Mouse (Mus musculus): ENCODE data around the gene Sart3. TPM values are rescaled to one million over a fixed set of nuclear protein-coding genes. Genes with fewer than 3 reads are reported as not detected.

Sart3 gene
- polyA plus RNA-seq, 2 experiments = 12.7 to 15.0 TPM

DNA sequence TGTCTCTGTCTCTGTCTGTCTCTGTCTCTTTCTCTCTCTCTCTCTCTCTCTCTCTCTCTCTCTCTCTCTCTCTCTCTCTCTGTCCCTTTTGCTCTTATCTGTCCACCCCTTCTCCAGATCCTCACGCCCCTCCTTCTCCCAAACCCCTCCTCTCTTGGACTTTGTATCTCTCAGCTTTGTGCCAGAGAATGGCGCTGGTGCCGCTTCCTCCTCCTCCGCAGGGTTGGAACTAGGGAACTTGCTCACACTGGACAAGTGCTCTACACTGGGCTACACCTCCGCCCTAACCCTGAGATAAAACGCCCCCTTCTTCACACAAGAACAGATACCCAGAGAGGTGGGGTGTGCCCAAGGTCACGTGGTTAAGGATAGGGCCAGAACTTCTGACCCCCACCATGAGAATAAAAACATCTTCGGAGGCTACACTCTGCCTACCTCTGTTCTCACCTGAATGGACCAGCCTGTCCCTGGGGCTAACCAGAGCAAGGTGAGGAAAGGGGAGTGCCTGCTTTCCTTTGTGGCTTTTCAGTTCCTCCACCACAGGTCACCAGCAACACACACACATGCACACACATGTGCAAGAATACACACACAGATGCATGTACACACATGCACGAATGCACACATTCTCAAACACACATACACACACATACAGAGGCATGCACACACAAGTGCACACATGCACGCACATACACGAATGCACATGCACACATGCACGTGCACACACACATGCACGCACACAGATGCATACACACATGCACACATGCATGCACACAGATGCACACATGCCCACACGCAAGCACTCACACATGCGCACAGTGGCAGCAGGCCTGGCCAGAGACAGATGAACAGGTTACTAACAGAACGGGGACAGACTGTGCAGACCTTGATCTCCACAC lies 19.1 kb upstream of the Sart3 start:
- H3K27ac ChIP-seq = no peak overlapping the region
- DNase-seq (ENCODE audit: low read depth in 3 of 3, low spot score in 3 of 3) = no peak
- 52% methylated on average over 16 of the region's 16 CpGs for WGBS (ENCODE audit: insufficient replicate concordance)
- no peaks in the 10 kb centered on the region for H3K36me3 ChIP-seq (replicated peaks; ENCODE audit: control insufficient read depth, insufficient read depth, low read depth)
- H3K27me3 ChIP-seq (ENCODE audit: control insufficient read depth, insufficient read depth, low read length) = no peaks in the 10 kb centered on the region
- peaks cover 0 to 14% of the 10 kb centered on the region in 2 experiments; a peak in 2 of 4 replicates for H3K4me1 ChIP-seq (replicated peaks; ENCODE audit: control insufficient read depth in 2 of 2, insufficient read depth in 2 of 2, low read length in 1 of 2)
- no peak overlapping the region for H3K4me3 ChIP-seq (ENCODE audit: insufficient read depth in 1 of 2, low read depth in 2 of 2, low read length in 2 of 2)
- H3K9me3 ChIP-seq (ENCODE audit: control insufficient read depth, low read length) = no peaks in the 10 kb centered on the region
- H3K9ac ChIP-seq (replicated peaks) = no peak overlapping the region
- TF ChIP-seq EP300 (IDR thresholded peaks at IDR 0.05; ENCODE audit: low read depth) = no peak
- TF ChIP-seq CTCF (IDR thresholded peaks at IDR 0.05; ENCODE audit: low read depth) = no peak
- 0 out of 2 replicates have a peak, but pooled peaks have one; percentile 36 for ATAC-seq (ENCODE audit: insufficient read depth)
- H3K4me2 ChIP-seq (ENCODE audit: low read depth) = no peak overlapping the region

DNA sequence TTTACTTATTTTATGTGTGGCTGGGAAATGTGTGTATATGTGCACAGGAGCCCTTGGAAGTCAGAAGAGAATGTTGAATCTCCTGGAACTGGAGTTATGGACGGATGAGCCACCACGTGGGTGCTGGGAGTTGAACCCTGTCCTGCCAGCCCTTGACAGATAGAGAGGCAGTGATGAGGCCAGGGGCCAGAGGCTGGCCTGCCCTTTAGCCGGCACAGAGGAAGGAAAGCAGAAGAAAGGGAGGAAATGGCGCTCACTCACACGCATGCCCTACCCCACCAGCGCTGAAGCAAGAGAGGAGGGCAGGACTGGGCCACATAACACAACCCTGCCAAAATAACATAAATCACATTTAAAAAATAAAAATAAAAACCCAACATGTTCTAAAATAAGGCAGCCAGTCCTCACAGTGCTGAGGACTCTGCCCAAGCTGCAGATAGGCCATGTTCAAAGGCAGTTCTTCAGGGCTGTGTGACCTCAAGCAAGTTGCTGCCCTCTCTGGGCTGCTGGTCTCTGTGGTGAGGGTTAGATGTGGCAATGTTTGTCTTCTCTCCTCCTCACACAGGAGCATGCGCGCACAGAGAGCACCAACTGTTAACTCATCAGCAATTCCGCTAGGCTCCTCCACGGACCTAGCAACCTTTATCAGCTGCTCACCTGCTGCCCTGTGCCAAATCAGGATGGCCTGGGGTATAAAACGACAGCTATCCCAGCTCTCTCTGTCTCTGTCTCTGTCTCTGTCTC lies 18.3 kb upstream of the Sart3 start:
- Histone ChIP-seq H3K4me1 (replicated peaks; ENCODE audit: control insufficient read depth in 2 of 2, insufficient read depth in 2 of 2, low read length in 1 of 2) (peaks cover 0 to 11% of the 10 kb centered on the region in 2 experiments; a peak in 2 of 4 replicates), H3K27ac (no peak overlapping the region), H3K9me3 (ENCODE audit: control insufficient read depth, low read length) (no peaks in the 10 kb centered on the region), H3K4me2 (ENCODE audit: low read depth) (no peak overlapping the region), H3K27me3 (ENCODE audit: control insufficient read depth, insufficient read depth, low read length) (no peaks in the 10 kb centered on the region), H3K9ac (replicated peaks) (no peak overlapping the region), H3K36me3 (replicated peaks; ENCODE audit: control insufficient read depth, insufficient read depth, low read depth) (no peaks in the 10 kb centered on the region), H3K4me3 (ENCODE audit: insufficient read depth in 1 of 2, low read depth in 2 of 2, low read length in 2 of 2) (no peak overlapping the region)
- ATAC-seq (ENCODE audit: insufficient read depth) (peak; percentile 16; the same call in 1 of the 2 replicates), DNase-seq (ENCODE audit: low read depth in 3 of 3, low spot score in 3 of 3) (no peak)
- no peak for TF ChIP-seq CTCF (IDR thresholded peaks at IDR 0.05; ENCODE audit: low read depth)
- no peak for TF ChIP-seq EP300 (IDR thresholded peaks at IDR 0.05; ENCODE audit: low read depth)
- WGBS (ENCODE audit: insufficient replicate concordance) = 33% methylated on average over 11 of the region's 11 CpGs

DNA sequence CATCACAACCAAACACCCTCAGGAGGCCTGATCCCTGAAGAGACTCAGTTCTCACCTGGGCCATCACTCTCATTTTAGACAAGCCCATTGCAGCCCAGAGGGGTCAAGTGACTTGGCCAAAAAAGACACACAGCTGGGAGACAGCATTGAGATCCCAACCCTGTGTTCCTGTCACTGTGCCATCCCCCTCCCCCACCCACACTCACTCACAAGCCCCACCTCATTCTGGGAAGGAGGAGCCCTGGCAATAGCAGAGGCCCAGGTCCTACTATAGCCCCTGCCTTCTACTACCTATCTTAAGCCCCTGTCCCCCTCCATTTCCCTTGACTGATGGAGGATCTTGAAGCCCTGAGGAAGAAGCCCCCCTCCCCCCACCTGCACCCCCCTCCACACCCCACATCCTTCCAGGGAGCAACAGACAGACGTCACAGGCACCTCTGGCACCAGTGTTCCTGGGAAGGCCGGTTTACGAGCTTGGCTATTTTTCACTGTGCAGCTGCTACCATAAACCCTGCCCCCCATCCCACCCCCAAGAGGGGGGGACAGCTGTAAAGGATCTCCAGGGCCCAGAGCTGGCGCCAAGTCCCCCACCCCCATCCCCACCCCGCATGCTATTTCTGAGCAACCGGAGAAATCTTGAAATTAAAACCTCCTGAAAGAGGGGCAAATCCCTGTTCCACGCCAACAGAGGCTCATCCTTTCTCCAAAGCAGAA lies 16.9 kb upstream of the Sart3 start:
- Histone ChIP-seq H3K36me3 (replicated peaks; ENCODE audit: control insufficient read depth, insufficient read depth, low read depth) (no peaks in the 10 kb centered on the region), H3K4me2 (ENCODE audit: low read depth) (no peak overlapping the region), H3K9ac (replicated peaks) (no peak overlapping the region), H3K4me1 (replicated peaks; ENCODE audit: control insufficient read depth in 2 of 2, insufficient read depth in 2 of 2, low read length in 1 of 2) (peaks cover 0 to 11% of the 10 kb centered on the region in 2 experiments; a peak in 2 of 4 replicates), H3K4me3 (ENCODE audit: insufficient read depth in 1 of 2, low read depth in 2 of 2, low read length in 2 of 2) (no peak overlapping the region), H3K27ac (no peak overlapping the region), H3K9me3 (ENCODE audit: control insufficient read depth, low read length) (no peaks in the 10 kb centered on the region), H3K27me3 (ENCODE audit: control insufficient read depth, insufficient read depth, low read length) (no peaks in the 10 kb centered on the region)
- 54% methylated on average over 7 of the region's 7 CpGs for WGBS (ENCODE audit: insufficient replicate concordance)
- TF ChIP-seq EP300 (IDR thresholded peaks at IDR 0.05; ENCODE audit: low read depth) (no peak), CTCF (IDR thresholded peaks at IDR 0.05; ENCODE audit: low read depth) (no peak)
- DNase-seq (ENCODE audit: low read depth in 3 of 3, low spot score in 3 of 3) (no peak), ATAC-seq (ENCODE audit: insufficient read depth) (no peak)

DNA sequence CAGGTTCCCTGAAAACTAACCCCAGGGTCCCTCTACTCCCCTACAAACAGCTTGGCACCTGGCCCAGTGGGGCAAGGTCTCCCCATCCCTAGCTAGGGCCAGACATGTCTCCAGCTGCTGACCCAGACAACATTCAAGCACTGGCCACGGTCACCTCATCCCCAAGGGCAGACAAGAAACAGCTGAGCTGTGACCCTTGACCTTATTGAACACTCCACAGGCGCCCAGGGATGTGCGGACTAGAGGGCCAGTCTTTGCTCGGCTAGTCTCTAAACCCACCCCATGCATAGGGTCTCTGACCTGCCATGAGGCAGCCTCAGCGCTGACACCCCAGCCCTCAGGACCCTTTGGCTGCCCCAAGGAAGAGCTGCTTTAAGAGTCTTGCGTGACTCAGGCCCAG lies 16.3 kb upstream of the Sart3 start:
- Histone ChIP-seq H3K4me3 (ENCODE audit: insufficient read depth in 1 of 2, low read depth in 2 of 2, low read length in 2 of 2) (no peak overlapping the region), H3K4me1 (replicated peaks; ENCODE audit: control insufficient read depth in 2 of 2, insufficient read depth in 2 of 2, low read length in 1 of 2) (peaks cover 0 to 11% of the 10 kb centered on the region in 2 experiments; a peak in 2 of 4 replicates), H3K9me3 (ENCODE audit: control insufficient read depth, low read length) (no peaks in the 10 kb centered on the region), H3K4me2 (ENCODE audit: low read depth) (no peak overlapping the region), H3K27me3 (ENCODE audit: control insufficient read depth, insufficient read depth, low read length) (no peaks in the 10 kb centered on the region), H3K9ac (replicated peaks) (no peak overlapping the region), H3K27ac (no peak overlapping the region), H3K36me3 (replicated peaks; ENCODE audit: control insufficient read depth, insufficient read depth, low read depth) (no peaks in the 10 kb centered on the region)
- TF ChIP-seq EP300 (IDR thresholded peaks at IDR 0.05; ENCODE audit: low read depth) (no peak), CTCF (IDR thresholded peaks at IDR 0.05; ENCODE audit: low read depth) (no peak)
- 57% methylated on average over 6 of the region's 6 CpGs for WGBS (ENCODE audit: insufficient replicate concordance)
- no peak for ATAC-seq (ENCODE audit: insufficient read depth)
- DNase-seq (ENCODE audit: low read depth in 3 of 3, low spot score in 3 of 3) = no peak

All from liver, embryonic 14.5 days (tissue).